Mouse (Mus musculus) testis, adult 2 months (tissue): ENCODE measurements around the gene Scarf1.

Experiments used
- CTCF ChIP-seq: fragments of 200-500 bp; IDR thresholded peaks from 2 replicates; pipeline ENCODE4 v1.5.1; 2012; ENCODE audit warnings: low read depth, mild to moderate bottlenecking, inconsistent platforms, low read length, moderate library complexity; ENCODE audit not compliant: control insufficient read depth, insufficient read depth, insufficient replicate concordance
- POLR2A ChIP-seq: fragments of 200-500 bp; IDR thresholded peaks from 2 replicates; pipeline ENCODE4 v1.6.1; 2012; ENCODE audit warnings: low read depth, mild to moderate bottlenecking, inconsistent platforms, low read length, moderate library complexity; ENCODE audit not compliant: control insufficient read depth

DNA sequence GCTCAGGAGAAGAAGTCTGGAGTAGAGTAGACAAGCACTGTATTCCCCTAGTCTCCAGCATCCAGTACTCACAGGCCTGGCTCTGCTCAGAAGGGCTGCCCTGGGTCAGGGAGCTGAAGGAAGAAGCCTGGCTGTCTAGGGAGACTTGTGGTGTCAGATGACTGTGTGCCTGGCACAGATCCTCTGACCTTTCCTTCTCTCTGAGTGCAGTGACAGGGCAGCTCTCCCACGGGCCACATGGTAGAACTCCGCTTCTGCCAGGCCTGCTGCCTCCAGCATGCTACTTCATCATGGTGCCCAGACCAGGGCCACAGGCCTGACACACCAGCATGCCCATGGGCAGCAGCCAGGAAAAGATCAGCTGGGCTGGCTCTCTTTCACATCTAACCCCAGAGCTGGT lies 52.5 kb downstream of the Scarf1 start:
- TF ChIP-seq POLR2A (no peak), CTCF (no peak)
